Mouse (Mus musculus) limb, embryonic 13.5 days (tissue): ENCODE data around the gene Phactr1. TPM values are rescaled to one million over a fixed set of nuclear protein-coding genes. Genes with fewer than 3 reads are reported as not detected.

ENCODE experiments used
- ATAC-seq: fragments of 200-750 bp; cut with Nextera tagmentation; 2 replicates; pipeline ENCODE4 v1.8.0; 2017; ENCODE audit warnings: low read depth, moderate number of reproducible peaks, moderate TSS enrichment; ENCODE audit not compliant: low FRiP score
- H3K27ac ChIP-seq: fragments of 300-500 bp; sonication (generic); 2 replicates; pipeline ENCODE4 v1.5.1; 2015; ENCODE audit warnings: inconsistent platforms, mild to moderate bottlenecking, moderate library complexity
- H3K27me3 ChIP-seq: fragments of 300-500 bp; sonication (generic); 2 replicates; pipeline ENCODE4 v1.6.1; 2015; ENCODE audit warnings: mild to moderate bottlenecking, inconsistent platforms
- H3K36me3 ChIP-seq: fragments of 300-500 bp; sonication (generic); 2 replicates; pipeline ENCODE4 v1.6.1; 2015; ENCODE audit warnings: inconsistent platforms, mild to moderate bottlenecking, moderate library complexity
- H3K4me1 ChIP-seq: fragments of 300-500 bp; sonication (generic); 2 replicates; pipeline ENCODE4 v1.6.1; 2015; ENCODE audit warnings: inconsistent platforms
- H3K4me2 ChIP-seq: fragments of 300-500 bp; sonication (generic); replicated peaks from 2 replicates; pipeline ENCODE4 v1.6.1; 2015; ENCODE audit warnings: inconsistent platforms, mild to moderate bottlenecking, moderate library complexity
- H3K4me3 ChIP-seq: fragments of 300-500 bp; sonication (generic); 2 replicates; pipeline ENCODE4 v1.5.1; 2015; ENCODE audit warnings: moderate library complexity, mild to moderate bottlenecking, inconsistent platforms
- H3K9ac ChIP-seq: fragments of 300-500 bp; sonication (generic); 2 replicates; pipeline ENCODE4 v1.6.1; 2015; ENCODE audit warnings: mild to moderate bottlenecking, inconsistent platforms
- H3K9me3 ChIP-seq: fragments of 300-500 bp; sonication (generic); 2 replicates; pipeline ENCODE4 v1.6.1; 2016; ENCODE audit warnings: inconsistent platforms
- WGBS: fragments of 180-500 bp; shearing (Covaris S2); methylation state at CpG from one replicate; pipeline ENCODE4 v1.1.7; 2015; 5-methylcytosine and 5-hydroxymethylcytosine counted together
- polyA plus RNA-seq: library from polyadenylated mRNA; unstranded; fragments of >200 nt; fragmentation: Nextera tagmentation; extraction: Ambion mirVana; gene quantifications from 2 replicates; pipeline ENCODE4 v1.2.1, GENCODE M21; 2015

Phactr1 gene
- polyA plus RNA-seq, 1 experiment from 2014 or later, result 8.8 TPM

- no peak for ATAC-seq
- no peaks in the 10 kb centered on the region for H3K27me3 ChIP-seq
- 52% methylated on average over 2 of the region's 2 CpGs for WGBS
- 0 out of 2 replicates have a peak, but pooled peaks cover 2% of the 10 kb centered on the region for H3K4me1 ChIP-seq
- H3K4me2 ChIP-seq, result no peak overlapping the region
- no peak overlapping the region for H3K9ac ChIP-seq
- H3K36me3 ChIP-seq, result no peaks in the 10 kb centered on the region
- no peak overlapping the region for H3K27ac ChIP-seq
- H3K4me3 ChIP-seq, result no peak overlapping the region
- no peaks in the 10 kb centered on the region for H3K9me3 ChIP-seq
Observed at GRCm38 (mm10) chr13:42990493-42991111, 310.2 kb downstream of the Phactr1 start.

- WGBS, result 59% methylated on average over 3 of the region's 3 CpGs
- H3K9me3 ChIP-seq, result no peaks in the 10 kb centered on the region
- no peak overlapping the region for H3K27ac ChIP-seq
- no peaks in the 10 kb centered on the region for H3K27me3 ChIP-seq
- no peaks in the 10 kb centered on the region for H3K36me3 ChIP-seq
- no peak overlapping the region for H3K4me3 ChIP-seq
- ATAC-seq, result no peak
- 0 out of 2 replicates have a peak, but pooled peaks cover 2% of the 10 kb centered on the region for H3K4me1 ChIP-seq
- no peak overlapping the region for H3K9ac ChIP-seq
- no peak overlapping the region for H3K4me2 ChIP-seq
Observed at GRCm38 (mm10) chr13:42991164-42991563, 310.7 kb downstream of the Phactr1 start.

GRCm38 (mm10) chr13:42992306-42992705 is 311.9 kb downstream of the Phactr1 start:
- Histone ChIP-seq H3K4me1 (0 out of 2 replicates have a peak, but pooled peaks cover 2% of the 10 kb centered on the region), H3K27me3 (no peaks in the 10 kb centered on the region), H3K9me3 (no peaks in the 10 kb centered on the region), H3K36me3 (no peaks in the 10 kb centered on the region), H3K4me2 (no peak overlapping the region), H3K4me3 (no peak overlapping the region), H3K27ac (no peak overlapping the region), H3K9ac (no peak overlapping the region)
- WGBS, result 34% methylated on average over 4 of the region's 4 CpGs
- no peak for ATAC-seq

GRCm38 (mm10) chr13:42994276-42994675 is 313.9 kb downstream of the Phactr1 start:
- ATAC-seq, result no peak
- 85% methylated on average over 3 of the region's 3 CpGs for WGBS

GRCm38 (mm10) chr13:42996188-42996587 is 315.8 kb downstream of the Phactr1 start:
- Histone ChIP-seq H3K4me2 (no peak overlapping the region), H3K36me3 (no peaks in the 10 kb centered on the region), H3K4me3 (no peak overlapping the region), H3K9ac (no peak overlapping the region), H3K27me3 (no peaks in the 10 kb centered on the region), H3K27ac (no peak overlapping the region), H3K4me1 (0 out of 2 replicates have a peak, but pooled peaks cover 2% of the 10 kb centered on the region), H3K9me3 (no peaks in the 10 kb centered on the region)
- WGBS, result 34% methylated on average over 4 of the region's 4 CpGs
- no peak for ATAC-seq

More at GRCm38 (mm10) chr13:42994276-42994675, 313.9 kb downstream of the Phactr1 start:
- H3K4me1 ChIP-seq, result 0 out of 2 replicates have a peak, but pooled peaks cover 2% of the 10 kb centered on the region
- no peaks in the 10 kb centered on the region for H3K36me3 ChIP-seq
- no peaks in the 10 kb centered on the region for H3K9me3 ChIP-seq
- H3K27me3 ChIP-seq, result no peaks in the 10 kb centered on the region
- no peak overlapping the region for H3K27ac ChIP-seq
- no peak overlapping the region for H3K9ac ChIP-seq
- no peak overlapping the region for H3K4me3 ChIP-seq
- H3K4me2 ChIP-seq, result no peak overlapping the region

GRCm38 (mm10) chr13:42999287-42999686 is 318.9 kb downstream of the Phactr1 start:
- Histone ChIP-seq H3K9ac (no peak overlapping the region), H3K27me3 (no peaks in the 10 kb centered on the region)
- ATAC-seq, result no peak

GRCm38 (mm10) chr13:43005131-43005579 is 324.7 kb downstream of the Phactr1 start:
- H3K36me3 ChIP-seq, result no peaks in the 10 kb centered on the region
- no peak overlapping the region for H3K4me2 ChIP-seq
- no peak for ATAC-seq

More at GRCm38 (mm10) chr13:42999287-42999686, 318.9 kb downstream of the Phactr1 start:
- Histone ChIP-seq H3K9me3 (no peaks in the 10 kb centered on the region), H3K27ac (no peak overlapping the region), H3K4me2 (no peak overlapping the region), H3K36me3 (no peaks in the 10 kb centered on the region), H3K4me1 (no peaks in the 10 kb centered on the region), H3K4me3 (no peak overlapping the region)
- 78% methylated on average over 3 of the region's 3 CpGs for WGBS

GRCm38 (mm10) chr13:43008466-43008865 is 328.0 kb downstream of the Phactr1 start:
- WGBS, result 68% methylated on average over 5 of the region's 5 CpGs
- H3K27ac ChIP-seq, result no peak overlapping the region

More at GRCm38 (mm10) chr13:43005131-43005579, 324.7 kb downstream of the Phactr1 start:
- WGBS, result 36% methylated on average over 3 of the region's 3 CpGs
- H3K27ac ChIP-seq, result no peak overlapping the region
- no peaks in the 10 kb centered on the region for H3K9me3 ChIP-seq
- no peak overlapping the region for H3K4me3 ChIP-seq
- peaks cover 10% of the 10 kb centered on the region for H3K4me1 ChIP-seq
- no peak overlapping the region for H3K9ac ChIP-seq
- no peaks in the 10 kb centered on the region for H3K27me3 ChIP-seq

GRCm38 (mm10) chr13:43009596-43009995 is 329.2 kb downstream of the Phactr1 start:
- Histone ChIP-seq H3K27ac (no peak overlapping the region), H3K9ac (no peak overlapping the region), H3K9me3 (no peaks in the 10 kb centered on the region), H3K27me3 (no peaks in the 10 kb centered on the region), H3K4me3 (no peak overlapping the region), H3K4me1 (peaks cover 10% of the 10 kb centered on the region), H3K36me3 (no peaks in the 10 kb centered on the region), H3K4me2 (no peak overlapping the region)
- 80% methylated on average over 3 of the region's 3 CpGs for WGBS
- no peak for ATAC-seq

More at GRCm38 (mm10) chr13:43008466-43008865, 328.0 kb downstream of the Phactr1 start:
- H3K4me3 ChIP-seq, result no peak overlapping the region
- H3K9ac ChIP-seq, result no peak overlapping the region
- peaks cover 10% of the 10 kb centered on the region for H3K4me1 ChIP-seq
- no peaks in the 10 kb centered on the region for H3K9me3 ChIP-seq
- H3K27me3 ChIP-seq, result no peaks in the 10 kb centered on the region
- no peak for ATAC-seq
- H3K4me2 ChIP-seq, result no peak overlapping the region
- no peaks in the 10 kb centered on the region for H3K36me3 ChIP-seq

- ATAC-seq, result no peak
- WGBS, result 79% methylated on average over 3 of the region's 3 CpGs
- no peaks in the 10 kb centered on the region for H3K27me3 ChIP-seq
- 0 out of 2 replicates have a peak, but pooled peaks cover 6% of the 10 kb centered on the region for H3K4me1 ChIP-seq
- no peaks in the 10 kb centered on the region for H3K36me3 ChIP-seq
- H3K4me2 ChIP-seq, result no peak overlapping the region
- H3K9me3 ChIP-seq, result no peaks in the 10 kb centered on the region
- H3K27ac ChIP-seq, result no peak overlapping the region
- H3K4me3 ChIP-seq, result no peak overlapping the region
- no peak overlapping the region for H3K9ac ChIP-seq
Observed at GRCm38 (mm10) chr13:43011516-43011915, 331.1 kb downstream of the Phactr1 start.

- Histone ChIP-seq H3K4me3 (no peak overlapping the region), H3K27me3 (no peaks in the 10 kb centered on the region), H3K27ac (no peak overlapping the region), H3K9me3 (no peaks in the 10 kb centered on the region), H3K9ac (no peak overlapping the region), H3K4me2 (no peak overlapping the region), H3K4me1 (0 out of 2 replicates have a peak, but pooled peaks cover 9% of the 10 kb centered on the region), H3K36me3 (no peaks in the 10 kb centered on the region)
- WGBS, result 71% methylated on average over 4 of the region's 4 CpGs
- ATAC-seq, result no peak
Observed at GRCm38 (mm10) chr13:43013984-43014383, 333.6 kb downstream of the Phactr1 start.

GRCm38 (mm10) chr13:43015768-43016167 is 335.3 kb downstream of the Phactr1 start:
- Histone ChIP-seq H3K9me3 (no peaks in the 10 kb centered on the region), H3K4me3 (no peak overlapping the region), H3K27me3 (no peaks in the 10 kb centered on the region), H3K4me2 (no peak overlapping the region), H3K9ac (no peak overlapping the region), H3K36me3 (no peaks in the 10 kb centered on the region), H3K4me1 (0 out of 2 replicates have a peak, but pooled peaks cover 6% of the 10 kb centered on the region), H3K27ac (no peak overlapping the region)
- no peak for ATAC-seq
- WGBS, result 41% methylated on average over 6 of the region's 6 CpGs
